Mouse (Mus musculus) left cerebral cortex, postnatal 14 days (tissue): ENCODE measurements around the gene Psmb4. TPM values are rescaled to one million over a fixed set of nuclear protein-coding genes. Genes with fewer than 3 reads are reported as not detected.

Source experiments
- DNase-seq, 2 experiments: peaks; one replicate each; pipeline ENCODE4 v3.0.0; 2021 to 2022; ENCODE audit warnings: low spot score in 2 of 2, mixed read lengths in 1 of 2
- intact Hi-C: fragments of 180-260 bp; cut with DNase I; formaldehyde crosslinking; loops from one replicate; pipeline ENCODE4 v1.15.1; 2025
- total RNA-seq, 2 experiments: library from RNA; stranded (reverse); gene quantifications; 2 replicates each; pipeline ENCODE4 v1.2.3; 2021

Psmb4 gene
- total RNA-seq, 2 experiments from 2014 or later, result 249 to 266 TPM

DNA sequence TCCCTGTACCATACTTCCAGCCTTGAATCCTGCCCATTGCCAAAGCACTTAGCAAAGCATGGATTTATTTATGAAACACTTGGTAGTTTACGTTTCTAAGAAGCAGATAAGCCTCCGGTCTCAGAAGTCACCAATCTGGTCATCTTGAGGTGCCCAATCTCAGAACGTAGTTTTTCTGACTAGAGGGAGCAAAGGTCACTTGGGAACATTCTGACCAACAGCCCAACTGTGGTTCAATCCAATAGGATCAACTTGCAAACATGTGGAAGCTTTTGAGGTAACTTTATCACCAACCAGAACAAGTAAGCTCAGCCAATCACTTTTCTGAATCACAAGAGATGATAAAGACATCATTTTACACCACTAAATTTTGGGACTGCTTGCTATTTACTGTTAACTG lies 51.4 kb downstream of the Psmb4 start:
- intact Hi-C loops, result loop anchor here (5.0 kb wide), 2 partner anchors 48 to 253 kb away; partner anchors contain the start of genes Cgn and Snx27
- DNase-seq, result no peak

Other genes starting within 250 kb of the Psmb4 start
- not detected for gene Gm10972, start 243.8 kb downstream of the Psmb4 start, total RNA-seq
- 1 to 10 TPM; 1.4 to 2.0 TPM for gene Tuft1, start 228.1 kb downstream of the Psmb4 start, total RNA-seq
- gene Selenbp2, start 193.4 kb downstream of the Psmb4 start, total RNA-seq, result not detected
- 1 to 10 TPM; 3.9 to 4.5 TPM for gene Cgn, start 100.5 kb downstream of the Psmb4 start, total RNA-seq
- 10 to 100 TPM; 53.7 to 57.9 TPM for gene Pogz, start 49.4 kb downstream of the Psmb4 start, total RNA-seq
- 1 to 10 TPM; 6.1 to 7.5 TPM for gene Selenbp1, start 46.1 kb upstream of the Psmb4 start, total RNA-seq
- gene Rfx5, start 67.1 kb upstream of the Psmb4 start, total RNA-seq, result 10 to 100 TPM; 18.5 to 23.1 TPM
- gene Pi4kb, start 87.8 kb upstream of the Psmb4 start, total RNA-seq, result 10 to 100 TPM; 49.8 to 52.0 TPM
- gene Zfp687, start 128.5 kb upstream of the Psmb4 start, total RNA-seq, result 10 to 100 TPM; 21.8 to 22.2 TPM
- 100 to 1,000 TPM; 149 to 157 TPM for gene Psmd4, start 155.7 kb upstream of the Psmb4 start, total RNA-seq
- gene Pip5k1a, start 220.0 kb upstream of the Psmb4 start, total RNA-seq, result 10 to 100 TPM; 37.6 to 45.1 TPM
- gene Vps72, start 224.1 kb upstream of the Psmb4 start, total RNA-seq, result 10 to 100 TPM; 36.1 to 37.3 TPM
- under 1 TPM; 0.29 to 0.32 TPM for gene Tmod4, start 237.5 kb upstream of the Psmb4 start, total RNA-seq
- gene Scnm1, start 247.1 kb upstream of the Psmb4 start, total RNA-seq, result 10 to 100 TPM; 38.8 to 42.8 TPM
- gene Lysmd1, start 247.1 kb upstream of the Psmb4 start, total RNA-seq, result 10 to 100 TPM; 19.2 to 20.7 TPM